Mouse (Mus musculus) cerebellum, adult 2 months (tissue): ENCODE data around the gene Bahd1.

Experiments
- CTCF ChIP-seq: fragments of 200-500 bp; IDR thresholded peaks from 2 replicates; pipeline ENCODE4 v1.5.1; 2011; ENCODE audit warnings: low read depth, mild to moderate bottlenecking, control low read depth, low read length, moderate library complexity, borderline replicate concordance; ENCODE audit not compliant: insufficient read depth
- POLR2A ChIP-seq: fragments of 200-500 bp; IDR thresholded peaks from 2 replicates; pipeline ENCODE4 v1.6.1; 2011; ENCODE audit warnings: low read length, control low read depth, borderline replicate concordance; ENCODE audit not compliant: insufficient read depth

- TF ChIP-seq POLR2A (0 out of 2 replicates have a peak, but pooled peaks have one; percentile 27), CTCF (no peak)
Measured at GRCm38 (mm10) chr2:118901175-118902031, 1.2 kb downstream of the Bahd1 start.
